30 mouse cellular contexts compared by ENCODE assay signal in the genomic region with DNA sequence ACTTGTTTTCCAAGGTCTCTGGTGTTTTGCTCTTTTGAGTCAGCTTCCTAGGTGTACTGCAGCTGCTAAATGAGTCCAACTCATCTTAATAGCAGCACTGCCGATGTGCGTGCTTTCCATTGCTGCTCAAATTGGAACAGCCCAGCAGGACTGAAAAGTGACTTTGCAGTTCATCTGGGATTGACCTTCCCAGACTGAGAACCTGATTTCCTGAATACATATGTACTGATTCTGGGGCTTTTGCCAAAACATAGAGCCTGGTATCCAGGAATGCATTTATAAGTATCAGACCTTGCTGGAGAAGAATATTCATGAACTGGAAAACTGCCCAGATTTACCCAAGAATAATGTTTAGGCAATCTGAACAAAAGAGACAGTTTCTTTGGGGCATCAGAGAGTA.
A peak's percentile ranks its signal among the peaks of the same experiment; 100 is the strongest.
DNase-seq lines count a peak whose midpoint lies in the region; ATAC-seq and TF ChIP-seq lines count a peak whose summit lies in the region.
"Had no signal": no experiment of that assay in that cellular context is flagged by ENCODE, and none has a peak within 500 bp of the region (broad histone marks: within the 10 kb centered on the region; RNA-seq: fewer than 3 reads in every experiment).

No protein-coding gene starts in this region.

- WGBS in forebrain, embryonic 13.5 days = 50% methylated on average over 2 of the region's 2 CpGs
- WGBS in forebrain, embryonic 11.5 days = 91% methylated on average over 2 of the region's 2 CpGs
- 43% methylated on average over 2 of the region's 2 CpGs for WGBS in hindbrain, embryonic 16.5 days
- WGBS in hindbrain, embryonic 10.5 days = 95% methylated on average over 2 of the region's 2 CpGs
- WGBS in midbrain, postnatal 0 days = 65% methylated on average over 2 of the region's 2 CpGs
- 92% methylated on average over 2 of the region's 2 CpGs for WGBS in midbrain, embryonic 11.5 days
- WGBS in forebrain, postnatal 0 days = 35% methylated on average over 2 of the region's 2 CpGs

- no peak for DNase-seq in forebrain, embryonic 11.5 days (ENCODE audit: low spot score)
- no peak for DNase-seq in hindbrain, embryonic 10.5 days (ENCODE audit: low spot score)
- DNase-seq in midbrain, postnatal 0 days (ENCODE audit: low spot score) = peak; percentile 28
- DNase-seq in midbrain, embryonic 11.5 days (ENCODE audit: low spot score, missing footprints) = no peak
- peak; percentile 13 for DNase-seq in forebrain, postnatal 0 days
- no peak for DNase-seq in layer of hippocampus, postnatal 10 days (ENCODE audit: low spot score in 2 of 2)
- DNase-seq: adrenal gland, postnatal 10 days; adrenal gland, postnatal 36 days; B cell, adult 2 months; cerebellum, adult 11-12 months; cerebellum, adult 8-10 months; cerebellum, postnatal 10 days; cerebellum, postnatal 36 days; embryo, embryonic 11 days; gastrocnemius, postnatal 10 days; gastrocnemius, postnatal 36 days; heart, adult 2 months; heart, postnatal 14 days; kidney, adult 18-20 months; kidney, adult 9 months had no signal

- no peaks in the 10 kb centered on the region for H3K36me3 ChIP-seq in forebrain, embryonic 13.5 days (ENCODE audit: poor library complexity, severe bottlenecking)
- H3K36me3 ChIP-seq in forebrain, embryonic 11.5 days (ENCODE audit: control insufficient read depth, insufficient read depth, low read length) = no peaks in the 10 kb centered on the region
- no peaks in the 10 kb centered on the region for H3K36me3 ChIP-seq in hindbrain, embryonic 16.5 days (ENCODE audit: control insufficient read depth, insufficient read depth, low read length)
- H3K36me3 ChIP-seq in hindbrain, embryonic 10.5 days = no peaks in the 10 kb centered on the region
- H3K36me3 ChIP-seq in midbrain, postnatal 0 days (ENCODE audit: insufficient read depth, low read length) = no peaks in the 10 kb centered on the region
- no peaks in the 10 kb centered on the region for H3K36me3 ChIP-seq in midbrain, embryonic 11.5 days (ENCODE audit: control insufficient read depth, insufficient read depth, low read length)
- H3K36me3 ChIP-seq in forebrain, postnatal 0 days (ENCODE audit: insufficient read depth) = no peaks in the 10 kb centered on the region
- H3K36me3 ChIP-seq: embryonic facial prominence, embryonic 15.5 days; G1E; heart, embryonic 10.5 days; heart, embryonic 13.5 days; intestine, embryonic 15.5 days had no signal

- TF ChIP-seq CTCF in midbrain, postnatal 0 days (IDR thresholded peaks at IDR 0.05) = no peak
- TF ChIP-seq CTCF in forebrain, postnatal 0 days (IDR thresholded peaks at IDR 0.05; ENCODE audit: low read depth) = no peak

- peaks cover 10% of the 10 kb centered on the region for H3K4me1 ChIP-seq in forebrain, embryonic 13.5 days
- no peaks in the 10 kb centered on the region for H3K4me1 ChIP-seq in forebrain, embryonic 11.5 days (replicated peaks; ENCODE audit: control insufficient read depth, insufficient read depth, low read length)
- H3K4me1 ChIP-seq in hindbrain, embryonic 16.5 days (ENCODE audit: control insufficient read depth, insufficient read depth, low read depth, low read length) = no peaks in the 10 kb centered on the region
- H3K4me1 ChIP-seq in hindbrain, embryonic 10.5 days (replicated peaks) = no peaks in the 10 kb centered on the region
- H3K4me1 ChIP-seq in midbrain, postnatal 0 days (ENCODE audit: insufficient read depth, low read length) = no peaks in the 10 kb centered on the region
- H3K4me1 ChIP-seq in midbrain, embryonic 11.5 days (ENCODE audit: control insufficient read depth, insufficient read depth, low read length) = no peaks in the 10 kb centered on the region
- H3K4me1 ChIP-seq in forebrain, postnatal 0 days (ENCODE audit: insufficient read depth) = no peaks in the 10 kb centered on the region
- H3K4me1 ChIP-seq: embryonic facial prominence, embryonic 15.5 days; heart, embryonic 10.5 days; heart, embryonic 13.5 days; intestine, embryonic 15.5 days had no signal

- no peak overlapping the region for H3K9ac ChIP-seq in forebrain, embryonic 13.5 days
- no peak overlapping the region for H3K9ac ChIP-seq in forebrain, embryonic 11.5 days (ENCODE audit: low read length)
- no peak overlapping the region for H3K9ac ChIP-seq in hindbrain, embryonic 16.5 days (ENCODE audit: low read depth, low read length)
- no peak overlapping the region for H3K9ac ChIP-seq in midbrain, postnatal 0 days (replicated peaks; ENCODE audit: low read length, poor library complexity, severe bottlenecking)
- no peak overlapping the region for H3K9ac ChIP-seq in midbrain, embryonic 11.5 days (ENCODE audit: low read length)
- H3K9ac ChIP-seq in forebrain, postnatal 0 days = no peak overlapping the region
- H3K9ac ChIP-seq: embryonic facial prominence, embryonic 15.5 days; heart, embryonic 13.5 days; hindbrain, embryonic 14.5 days; intestine, embryonic 15.5 days had no signal

- no peak overlapping the region for H3K27ac ChIP-seq in forebrain, embryonic 13.5 days
- H3K27ac ChIP-seq in forebrain, embryonic 11.5 days (ENCODE audit: low read depth, low read length) = no peak overlapping the region
- H3K27ac ChIP-seq in hindbrain, embryonic 16.5 days (ENCODE audit: low read depth, low read length) = no peak overlapping the region
- no peak overlapping the region for H3K27ac ChIP-seq in hindbrain, embryonic 10.5 days
- no peak overlapping the region for H3K27ac ChIP-seq in midbrain, postnatal 0 days (ENCODE audit: low read depth, low read length)
- no peak overlapping the region for H3K27ac ChIP-seq in midbrain, embryonic 11.5 days (ENCODE audit: low read depth, low read length)
- no peak overlapping the region for H3K27ac ChIP-seq in forebrain, postnatal 0 days (ENCODE audit: low read depth, low read length)
- H3K27ac ChIP-seq: embryonic facial prominence, embryonic 15.5 days; heart, adult 2 months; heart, embryonic 10.5 days; heart, embryonic 13.5 days; hindbrain, embryonic 14.5 days; intestine, embryonic 15.5 days had no signal

- H3K4me2 ChIP-seq in forebrain, embryonic 13.5 days = no peak overlapping the region
- H3K4me2 ChIP-seq in forebrain, embryonic 11.5 days (ENCODE audit: low read depth, low read length, severe bottlenecking) = no peak overlapping the region
- H3K4me2 ChIP-seq in hindbrain, embryonic 16.5 days (ENCODE audit: low read length) = no peak overlapping the region
- no peak overlapping the region for H3K4me2 ChIP-seq in midbrain, postnatal 0 days (ENCODE audit: low read depth, low read length, poor library complexity, severe bottlenecking)
- no peak overlapping the region for H3K4me2 ChIP-seq in midbrain, embryonic 11.5 days
- no peak overlapping the region for H3K4me2 ChIP-seq in forebrain, postnatal 0 days (ENCODE audit: low read depth)
- H3K4me2 ChIP-seq: embryonic facial prominence, embryonic 15.5 days; heart, embryonic 13.5 days; hindbrain, embryonic 14.5 days; intestine, embryonic 15.5 days had no signal

- H3K9me3 ChIP-seq in forebrain, embryonic 13.5 days (replicated peaks) = no peaks in the 10 kb centered on the region
- no peaks in the 10 kb centered on the region for H3K9me3 ChIP-seq in forebrain, embryonic 11.5 days (ENCODE audit: control insufficient read depth, low read length)
- H3K9me3 ChIP-seq in hindbrain, embryonic 16.5 days (ENCODE audit: control insufficient read depth, low read length) = no peaks in the 10 kb centered on the region
- H3K9me3 ChIP-seq in hindbrain, embryonic 10.5 days = no peaks in the 10 kb centered on the region
- no peaks in the 10 kb centered on the region for H3K9me3 ChIP-seq in midbrain, postnatal 0 days (ENCODE audit: low read length)
- H3K9me3 ChIP-seq in midbrain, embryonic 11.5 days (ENCODE audit: control insufficient read depth, low read length) = no peaks in the 10 kb centered on the region
- H3K9me3 ChIP-seq in forebrain, postnatal 0 days (ENCODE audit: low read length) = no peaks in the 10 kb centered on the region
- H3K9me3 ChIP-seq: embryonic facial prominence, embryonic 15.5 days; heart, embryonic 10.5 days; heart, embryonic 13.5 days; intestine, embryonic 15.5 days had no signal

- H3K27me3 ChIP-seq in forebrain, embryonic 13.5 days = no peaks in the 10 kb centered on the region
- no peaks in the 10 kb centered on the region for H3K27me3 ChIP-seq in forebrain, embryonic 11.5 days (ENCODE audit: control insufficient read depth, insufficient read depth, low read length)
- no peaks in the 10 kb centered on the region for H3K27me3 ChIP-seq in hindbrain, embryonic 16.5 days (replicated peaks; ENCODE audit: control insufficient read depth, insufficient read depth, low read length)
- H3K27me3 ChIP-seq in hindbrain, embryonic 10.5 days (ENCODE audit: insufficient read depth, poor library complexity, severe bottlenecking) = no peaks in the 10 kb centered on the region
- H3K27me3 ChIP-seq in midbrain, postnatal 0 days (ENCODE audit: insufficient read depth, low read length) = no peaks in the 10 kb centered on the region
- H3K27me3 ChIP-seq in midbrain, embryonic 11.5 days (ENCODE audit: control insufficient read depth, insufficient read depth, low read length) = no peaks in the 10 kb centered on the region
- H3K27me3 ChIP-seq in forebrain, postnatal 0 days (ENCODE audit: insufficient read depth, low read length) = no peaks in the 10 kb centered on the region
- H3K27me3 ChIP-seq: CH12.LX; embryonic facial prominence, embryonic 15.5 days; heart, embryonic 13.5 days; intestine, embryonic 15.5 days; Patski had no signal

- H3K4me3 ChIP-seq in forebrain, embryonic 13.5 days = no peak overlapping the region
- H3K4me3 ChIP-seq in forebrain, embryonic 11.5 days (ENCODE audit: low read depth, low read length) = no peak overlapping the region
- no peak overlapping the region for H3K4me3 ChIP-seq in hindbrain, embryonic 16.5 days (ENCODE audit: low read length)
- no peak overlapping the region for H3K4me3 ChIP-seq in hindbrain, embryonic 10.5 days
- no peak overlapping the region for H3K4me3 ChIP-seq in midbrain, postnatal 0 days (ENCODE audit: low read depth, low read length)
- H3K4me3 ChIP-seq in midbrain, embryonic 11.5 days (ENCODE audit: low read depth, low read length) = no peak overlapping the region
- no peak overlapping the region for H3K4me3 ChIP-seq in forebrain, postnatal 0 days (ENCODE audit: low read depth, low read length)
- H3K4me3 ChIP-seq: embryonic facial prominence, embryonic 15.5 days; heart, adult 2 months; heart, embryonic 10.5 days; heart, embryonic 13.5 days; intestine, embryonic 15.5 days had no signal

- ATAC-seq in forebrain, embryonic 13.5 days = 0 out of 2 replicates have a peak, but pooled peaks have one; percentile 51
- ATAC-seq in forebrain, embryonic 11.5 days (replicated peaks; ENCODE audit: low FRiP score) = no peak
- peak; percentile 40; the same call in 1 of the 2 replicates for ATAC-seq in hindbrain, embryonic 16.5 days
- no peak for ATAC-seq in midbrain, postnatal 0 days (ENCODE audit: low FRiP score)
- ATAC-seq in midbrain, embryonic 11.5 days (ENCODE audit: low FRiP score) = no peak
- ATAC-seq in forebrain, postnatal 0 days = no peak
- ATAC-seq: intestine, embryonic 15.5 days; Patski had no signal

Comparison
In these comparisons a context has a peak if more than half of its experiments do, and no peak if none do; other contexts are left out.
1. ATAC-seq: peak in forebrain, embryonic 13.5 days (single experiment) and hindbrain, embryonic 16.5 days (single experiment); none in forebrain, embryonic 11.5 days (single experiment), midbrain, postnatal 0 days (single experiment), midbrain, embryonic 11.5 days (single experiment) and forebrain, postnatal 0 days (single experiment).
2. DNase-seq: peak in midbrain, postnatal 0 days (single experiment) and forebrain, postnatal 0 days (single experiment); none in forebrain, embryonic 11.5 days (single experiment), hindbrain, embryonic 10.5 days (single experiment), midbrain, embryonic 11.5 days (single experiment) and layer of hippocampus, postnatal 10 days (0 of 2).